Mouse (Mus musculus) mesoderm, embryonic 11.5 days (tissue): Measurements from ENCODE around the gene Endou.

Experiments used
- DNase-seq: peaks from one replicate; pipeline ENCODE4 v3.0.0-alpha.2; 2012; ENCODE audit warnings: low read depth, low spot score

Gene Endou

DNA sequence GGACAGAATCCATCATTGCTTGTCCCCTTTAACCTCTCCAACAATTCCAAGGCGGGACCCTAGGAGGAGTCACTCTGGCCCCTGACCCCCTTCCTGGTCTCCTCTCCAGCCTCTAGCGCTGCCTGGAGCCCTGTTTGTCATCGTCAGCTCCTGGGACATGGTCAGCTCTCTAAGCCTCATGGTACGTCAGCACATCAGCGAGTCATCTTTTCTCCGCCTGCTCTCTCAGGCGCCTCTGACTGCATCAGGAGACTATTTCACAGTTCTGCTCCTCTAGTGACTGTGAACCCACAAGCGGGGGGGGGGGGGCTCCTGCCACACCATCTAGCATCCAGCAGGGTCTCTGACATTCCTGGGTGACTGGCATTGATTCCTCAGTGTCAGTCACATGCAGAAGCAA, 24.2 kb upstream of the Endou start:
- DNase-seq = no peak

DNA sequence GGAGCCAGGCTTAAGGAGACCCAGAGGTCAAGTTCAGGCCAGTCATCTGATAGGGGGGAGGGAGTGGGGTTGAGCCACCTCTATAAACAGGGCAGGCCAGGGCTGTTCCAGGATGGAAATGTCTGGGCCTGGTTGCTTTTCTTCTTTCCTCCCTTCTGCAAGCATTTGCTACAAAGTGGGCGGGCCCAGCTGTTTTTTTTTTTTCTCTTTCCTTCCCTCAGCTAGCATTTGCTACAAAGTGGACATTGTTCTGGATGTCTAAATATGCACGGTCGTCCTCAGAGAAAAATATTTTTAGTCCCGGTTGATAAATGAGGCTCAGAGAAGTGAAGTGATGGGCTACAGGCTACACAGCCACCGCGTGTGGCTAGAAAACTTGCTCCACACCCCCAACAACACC, 23.3 kb upstream of the Endou start:
- no peak for DNase-seq

DNA sequence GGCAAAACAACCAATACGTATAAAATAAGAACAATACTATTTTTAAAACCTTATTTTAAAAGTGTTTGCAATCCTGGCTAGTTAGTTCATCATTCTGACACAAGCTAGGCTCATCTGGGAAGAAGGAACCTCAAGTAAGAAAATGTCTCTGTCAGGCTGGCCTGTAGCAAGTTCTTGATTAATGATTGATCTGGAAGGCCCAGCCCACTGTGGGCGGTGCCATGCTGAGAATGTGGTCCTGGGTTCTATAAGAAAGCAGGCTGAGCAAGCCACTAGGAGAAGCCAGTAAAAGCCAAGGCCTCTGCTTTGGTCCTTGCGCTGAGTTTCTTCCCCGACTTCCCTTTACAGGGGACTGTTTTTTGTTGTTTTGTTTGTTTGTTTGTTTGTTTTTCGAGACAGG, 21.4 kb upstream of the Endou start:
- no peak for DNase-seq

DNA sequence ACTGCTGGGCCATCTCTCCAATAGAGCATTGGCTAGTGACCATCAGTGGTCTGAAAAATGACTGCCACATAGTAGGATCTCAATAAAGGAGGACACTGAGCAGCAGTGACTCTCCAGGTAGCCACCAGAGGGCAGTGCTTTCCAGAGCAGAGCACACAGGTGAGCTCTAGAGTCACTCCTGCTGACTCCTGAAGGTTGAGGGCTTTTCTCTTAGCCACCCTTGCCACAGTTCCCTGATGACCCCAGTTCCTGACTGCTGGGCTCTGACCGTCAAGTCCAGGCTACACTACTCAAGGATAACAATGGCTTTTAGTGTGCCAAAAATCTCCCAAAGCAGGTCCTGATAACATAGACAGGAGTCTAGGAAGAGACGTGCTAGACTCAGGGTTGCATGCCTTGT, 20.5 kb upstream of the Endou start:
- DNase-seq = no peak

DNA sequence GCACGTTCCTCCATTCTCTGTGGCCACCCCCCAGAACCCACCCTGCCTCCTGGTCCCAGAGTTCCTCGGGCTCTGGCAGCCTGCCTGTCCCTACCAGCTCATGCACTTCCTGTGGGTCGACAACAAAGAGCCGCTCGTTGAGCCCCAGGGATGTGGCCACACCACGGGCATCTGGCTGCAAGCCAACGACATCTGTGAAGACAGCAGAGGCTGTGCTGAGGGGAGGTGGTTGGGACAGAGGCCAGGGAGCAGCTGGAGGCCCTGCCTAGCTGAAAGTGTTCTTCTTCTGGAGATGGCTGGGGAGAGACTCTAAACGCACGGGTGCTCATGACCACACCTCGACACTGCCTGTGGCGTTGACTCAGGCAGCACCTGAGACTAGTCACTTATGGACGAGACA, 19.6 kb upstream of the Endou start:
- DNase-seq = peak; percentile 60

DNA sequence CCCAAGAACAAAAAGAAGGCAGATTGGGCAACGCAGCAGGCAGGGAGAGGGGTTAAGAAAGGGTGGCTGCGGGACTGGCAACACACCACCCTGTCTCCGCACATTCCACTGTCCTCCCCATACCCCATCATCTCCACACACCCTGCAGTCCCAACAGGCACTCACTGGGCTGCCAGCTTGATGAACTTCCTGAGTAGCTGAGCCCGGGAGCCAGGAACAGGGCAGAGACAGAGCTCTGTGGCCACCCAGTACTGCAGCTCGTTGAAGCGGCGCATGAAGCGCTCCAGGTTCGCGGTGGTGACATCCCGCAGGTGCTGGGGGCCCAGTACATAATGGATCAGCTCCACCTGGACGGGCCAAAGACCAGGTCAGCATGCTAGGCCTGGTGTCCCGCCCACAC, 18.7 kb upstream of the Endou start:
- DNase-seq = no peak

DNA sequence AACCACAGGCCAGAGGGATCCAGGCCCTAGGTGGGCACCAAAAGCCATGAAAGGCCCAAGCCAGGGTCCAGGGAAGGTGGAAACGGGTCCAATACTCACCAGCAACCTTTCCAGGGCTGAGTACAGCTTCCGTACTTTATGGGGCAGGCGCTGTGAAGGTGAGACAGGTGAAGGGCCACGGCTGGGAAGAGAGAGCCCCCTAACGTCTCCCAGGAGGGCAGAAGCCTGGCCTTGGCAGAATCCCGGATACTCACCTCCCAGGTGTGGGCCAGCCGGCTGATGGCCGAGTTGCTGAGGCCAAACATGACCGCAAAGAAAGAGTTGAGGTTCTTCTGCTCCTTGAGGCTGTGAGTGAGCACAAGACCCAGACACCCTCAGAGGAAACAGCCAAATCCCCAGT, 18.3 kb upstream of the Endou start:
- no peak for DNase-seq

DNA sequence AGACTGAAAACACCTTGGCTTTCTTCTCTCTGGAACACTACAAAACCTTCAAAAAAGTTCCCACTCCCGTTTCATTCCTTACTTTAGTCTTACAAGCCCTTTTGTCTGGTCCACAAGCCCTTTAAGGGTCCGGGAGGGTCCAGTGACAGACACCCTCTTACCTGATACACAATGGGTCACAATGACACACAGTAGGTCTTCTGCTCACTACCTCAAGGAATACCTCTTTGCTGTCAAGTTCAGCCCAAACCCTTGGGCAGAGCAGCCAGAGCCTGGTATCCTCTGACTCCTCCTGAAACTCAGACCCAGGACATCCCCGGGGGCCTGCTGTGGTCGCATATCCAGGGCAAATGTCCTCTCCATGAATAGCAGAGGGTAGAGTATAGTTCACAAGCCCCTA, 17.8 kb upstream of the Endou start:
- no peak for DNase-seq

DNA sequence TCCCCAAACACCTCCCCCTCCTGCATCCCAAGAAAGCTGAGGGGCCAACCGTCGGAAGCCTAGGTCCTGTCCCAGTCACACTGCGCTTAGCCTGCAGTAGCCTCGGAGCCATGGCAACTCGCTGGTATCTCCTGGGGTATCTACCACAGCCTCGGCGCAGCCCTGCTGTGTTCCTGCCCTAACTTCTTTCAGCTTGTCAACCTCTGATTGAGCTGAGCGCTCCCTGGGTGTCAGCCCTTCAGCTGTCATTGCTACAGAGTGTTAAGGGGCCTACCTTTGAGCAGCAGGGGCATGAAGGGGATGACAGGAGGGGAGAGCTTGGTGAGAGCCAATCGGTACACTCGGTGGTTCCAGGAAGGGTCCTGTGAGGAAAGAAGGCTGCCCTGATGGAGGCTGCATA, 17.2 kb upstream of the Endou start:
- DNase-seq = no peak

DNA sequence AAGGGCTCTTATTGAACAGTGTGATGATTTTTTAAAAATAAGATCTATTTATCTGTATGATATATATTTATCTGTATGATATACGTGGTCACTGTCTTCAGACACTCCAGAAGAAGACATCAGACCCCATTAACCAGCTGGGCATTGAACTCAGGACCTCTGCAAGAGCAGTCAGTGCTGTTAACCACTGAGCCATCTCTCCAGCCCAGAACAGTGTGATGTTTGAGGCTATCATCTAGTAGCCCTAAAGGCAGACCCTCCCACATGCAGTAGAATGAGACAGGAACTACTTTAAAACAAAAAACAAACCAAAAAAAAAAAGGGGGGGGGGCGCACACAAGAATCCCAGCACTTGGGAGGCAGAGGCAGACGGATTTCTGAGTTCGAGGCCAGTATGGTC, 16.3 kb upstream of the Endou start:
- DNase-seq = no peak

DNA sequence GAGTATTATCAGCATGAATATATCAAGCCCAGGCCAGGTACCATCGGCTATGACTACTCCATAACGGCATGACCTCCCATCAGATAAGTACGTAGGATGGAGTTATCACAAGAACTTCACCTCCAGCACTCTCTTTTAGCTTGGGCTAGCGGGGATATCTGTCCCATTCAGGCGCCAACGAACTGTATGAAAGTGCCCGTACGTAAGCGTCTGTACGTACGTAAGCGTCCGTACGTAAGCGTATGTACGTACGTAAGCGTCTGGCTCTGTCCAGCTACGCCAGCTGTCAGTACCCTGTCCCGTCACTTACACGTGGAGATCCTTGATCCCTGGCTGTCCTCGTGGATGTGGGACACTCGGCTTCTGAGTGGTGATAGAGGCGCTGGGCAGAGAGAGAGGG, 15.6 kb upstream of the Endou start:
- no peak for DNase-seq

DNA sequence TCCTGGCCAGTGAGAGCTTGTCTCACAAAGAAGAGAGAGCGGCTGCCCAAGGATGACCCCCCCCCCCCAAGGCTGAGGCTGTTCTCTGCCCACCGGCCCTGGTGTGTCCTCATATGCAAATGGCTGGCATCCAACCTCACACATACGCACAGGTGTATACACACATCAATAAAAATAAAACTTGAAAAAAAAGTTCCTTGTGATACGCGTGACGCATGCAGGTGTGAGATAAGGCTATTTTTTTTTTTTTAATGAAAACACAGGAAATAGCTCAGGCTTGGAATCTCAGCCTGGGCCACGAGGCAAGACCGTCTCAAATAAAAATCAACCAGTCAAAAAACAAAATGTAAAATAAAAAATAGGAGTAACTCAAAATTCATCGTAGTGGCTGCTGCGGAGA, 15.1 kb upstream of the Endou start:
- no peak for DNase-seq

DNA sequence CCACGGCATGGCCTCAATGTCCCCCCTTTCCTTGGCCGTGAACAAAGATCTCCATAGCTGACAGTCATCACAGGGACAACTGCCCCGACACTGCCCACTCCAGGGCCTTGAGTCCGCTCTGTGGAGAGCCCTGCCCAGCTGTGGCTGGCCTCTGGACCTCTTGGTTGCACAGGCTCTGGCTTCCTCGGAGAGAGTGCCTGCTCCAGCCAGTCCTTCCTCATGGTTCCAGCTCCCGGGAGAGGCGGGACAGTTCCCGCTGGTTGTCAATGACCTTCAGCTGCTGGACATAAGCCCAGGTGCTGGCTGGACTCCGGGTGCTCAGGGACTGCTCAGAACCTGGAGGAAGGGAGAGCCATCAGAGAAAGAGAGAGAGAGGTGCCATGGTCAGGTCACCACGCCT, 14.2 kb upstream of the Endou start:
- no peak for DNase-seq

DNA sequence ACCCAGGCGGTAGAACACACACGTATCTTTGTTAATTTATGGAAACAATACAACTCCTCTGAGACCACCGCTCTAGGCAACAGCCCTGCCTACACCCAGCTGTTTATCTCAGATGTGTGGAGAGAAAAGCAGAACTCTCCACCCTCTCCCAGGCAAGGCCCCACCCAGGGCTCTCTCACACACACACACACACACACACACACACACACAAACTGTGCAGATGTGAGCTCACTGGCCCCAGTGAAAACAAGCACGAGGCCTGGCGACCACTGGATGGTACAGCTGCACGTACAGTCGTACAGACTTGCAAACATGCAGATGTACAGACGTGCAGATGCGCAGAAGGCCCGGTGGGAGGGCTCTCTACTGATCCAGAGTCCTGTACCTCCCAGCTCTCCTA, 13.8 kb upstream of the Endou start:
- DNase-seq = no peak

DNA sequence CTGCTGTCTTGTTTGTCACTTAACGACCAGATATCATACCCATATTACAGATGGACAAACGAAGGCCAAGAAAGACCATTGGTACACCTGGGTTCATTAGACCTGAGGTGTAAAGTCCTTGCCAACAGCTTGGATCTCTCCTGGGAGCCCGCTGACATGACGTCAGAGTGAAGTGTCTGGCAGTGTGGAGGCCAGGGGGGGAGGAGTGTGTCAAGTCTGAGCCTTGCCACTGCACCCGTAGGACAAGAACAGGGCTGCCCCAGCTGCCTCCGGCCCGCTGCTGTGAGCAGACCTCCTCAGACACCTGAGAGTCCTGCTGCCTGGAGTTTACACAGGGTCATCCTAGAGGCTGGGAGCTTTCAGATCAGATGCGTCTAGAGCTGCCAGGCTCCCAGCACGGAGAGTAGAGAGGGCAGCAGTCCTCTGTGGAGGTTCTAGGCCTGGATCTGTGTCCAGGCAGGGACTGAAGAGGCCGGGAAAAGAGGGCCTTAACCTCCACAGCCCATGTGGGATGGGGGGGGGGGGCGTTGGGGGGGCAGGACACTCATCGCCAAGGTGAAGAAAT, 12.9 kb upstream of the Endou start:
- DNase-seq = no peak

DNA sequence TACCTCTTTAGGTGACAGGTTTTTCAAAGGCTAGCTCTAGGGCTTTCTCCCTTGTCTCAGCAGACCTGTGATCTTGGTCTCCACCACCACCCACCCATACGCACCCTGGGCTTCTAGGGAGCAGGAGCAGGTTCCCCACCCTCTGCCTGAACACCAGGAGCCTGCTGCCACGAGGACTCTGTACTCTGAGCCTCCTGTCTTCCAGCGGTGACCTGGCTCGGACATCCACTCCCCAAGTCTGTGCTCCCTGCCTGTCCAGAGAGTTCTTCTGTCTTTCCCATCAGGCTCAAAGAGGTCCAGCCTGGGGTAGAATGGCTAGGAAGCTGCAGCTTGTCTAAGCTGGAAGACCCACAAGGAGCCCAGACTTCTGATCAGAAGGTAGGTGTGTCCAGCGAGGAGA, 12.1 kb upstream of the Endou start:
- no peak for DNase-seq

DNA sequence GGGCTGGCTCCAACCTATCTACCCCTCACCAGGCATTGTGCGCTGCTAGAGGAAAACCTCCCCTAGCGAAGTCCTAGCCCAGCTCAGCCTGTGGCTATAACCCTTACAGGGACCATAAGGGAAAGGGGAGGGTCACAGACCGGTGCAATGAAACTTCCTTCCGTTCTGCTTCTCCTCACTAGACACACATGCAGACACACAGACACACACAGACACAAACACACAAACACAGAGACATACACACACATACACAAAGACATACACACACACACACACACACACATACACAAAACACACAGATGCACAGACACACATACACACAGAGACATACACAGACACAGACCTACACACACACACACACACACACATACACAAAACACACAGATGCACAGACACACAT, 11.5 kb upstream of the Endou start:
- no peak for DNase-seq

DNA sequence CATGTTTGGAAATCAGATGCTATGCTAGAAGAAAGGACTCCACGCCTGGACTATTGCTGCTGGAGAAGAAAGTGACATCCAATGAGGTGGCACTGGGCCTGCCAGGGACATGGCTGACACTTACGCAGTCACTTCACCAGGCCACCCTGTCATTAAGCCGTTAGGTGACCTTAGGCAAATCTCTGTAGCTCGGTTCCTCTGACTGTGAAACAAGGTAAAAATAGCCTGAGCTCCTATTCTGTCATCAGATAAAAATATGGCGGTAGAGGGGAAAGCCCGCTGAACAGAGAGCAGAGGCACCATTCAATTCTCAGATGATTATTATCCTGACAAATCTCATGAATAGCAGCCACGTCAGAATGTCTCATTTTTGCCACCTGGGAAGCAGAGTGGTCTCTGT, 10.9 kb upstream of the Endou start:
- DNase-seq = no peak

DNA sequence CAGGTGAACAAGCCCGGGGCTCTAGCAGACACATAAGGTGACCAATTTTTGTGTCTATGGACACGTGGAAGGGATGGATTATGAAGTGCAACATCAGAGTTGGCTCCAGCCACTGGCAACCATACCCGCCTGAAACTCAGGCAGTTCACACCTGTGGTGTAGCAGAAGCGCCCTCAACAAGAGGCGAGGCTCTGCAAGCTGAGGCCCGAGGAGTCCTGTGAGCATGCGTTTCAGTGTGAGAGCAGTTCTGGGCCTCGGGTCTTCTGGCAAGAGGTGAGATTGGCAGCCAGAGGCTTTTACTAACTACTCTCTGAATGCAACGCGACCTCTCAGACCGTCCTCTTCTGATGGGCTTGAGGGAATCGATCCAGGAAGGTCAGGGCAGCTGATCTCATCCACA, 10.5 kb upstream of the Endou start:
- DNase-seq = no peak

DNA sequence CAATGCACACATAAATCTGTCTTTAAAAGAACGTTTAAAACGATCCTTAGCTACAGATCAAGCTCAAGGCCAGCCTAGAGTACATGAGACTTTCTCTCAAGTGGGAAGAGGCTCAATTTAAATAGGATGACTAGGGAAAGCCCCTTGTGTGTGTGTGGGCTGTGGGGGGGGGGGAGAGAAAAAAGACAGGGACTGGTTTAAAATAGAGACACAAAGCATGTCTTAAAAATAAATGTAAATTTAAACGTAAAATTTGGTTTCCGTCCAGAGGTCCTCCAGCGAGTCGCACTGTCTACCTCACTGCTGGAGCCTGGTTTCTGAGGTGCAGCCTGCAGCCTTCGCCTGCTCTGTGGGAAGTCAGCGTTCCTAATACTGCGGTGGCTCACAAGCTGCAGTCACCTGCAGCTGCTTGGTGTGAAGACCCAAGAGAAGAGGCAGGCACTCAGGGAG, 9.2 kb upstream of the Endou start:
- DNase-seq = no peak

DNA sequence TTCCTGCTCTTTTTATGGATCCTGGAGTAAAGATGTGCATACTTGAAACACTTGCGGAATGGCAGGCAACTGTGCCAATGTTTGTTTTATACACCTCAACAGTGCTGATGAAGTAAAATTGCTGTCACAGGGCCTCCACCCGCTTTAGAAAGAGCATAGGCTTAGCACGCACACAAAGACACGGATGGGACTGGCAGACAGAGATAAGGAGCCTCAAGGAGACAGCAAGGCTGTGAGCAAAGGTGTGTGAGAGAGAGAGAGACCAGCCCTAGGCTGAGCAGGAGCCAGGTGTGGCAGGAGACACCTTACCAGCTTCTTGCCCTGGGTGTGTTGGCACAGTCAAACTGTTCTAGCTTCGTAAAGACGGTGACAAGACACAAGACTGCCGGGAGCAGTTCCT, 7.8 kb upstream of the Endou start:
- no peak for DNase-seq

DNA sequence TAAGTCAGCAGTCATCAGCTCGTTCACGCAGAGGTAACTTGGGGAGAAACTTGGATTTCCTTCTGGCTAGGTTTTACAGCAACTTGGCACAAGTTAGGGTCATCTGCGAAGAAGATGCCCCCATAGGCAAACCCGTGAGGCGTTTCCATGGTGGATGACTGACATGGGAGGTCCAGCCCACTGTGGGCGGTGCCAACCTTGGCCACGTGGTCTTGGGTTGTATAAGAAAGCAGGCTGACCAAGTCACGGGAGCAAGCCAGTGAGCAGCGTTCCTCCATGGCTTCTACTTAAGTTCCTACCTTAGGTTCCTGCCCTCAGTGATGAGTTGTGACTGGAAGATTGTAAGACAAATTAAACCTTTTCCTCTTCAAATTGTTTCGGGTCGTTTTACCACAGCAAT, 849 bp upstream of the Endou start:
- DNase-seq = no peak

DNA sequence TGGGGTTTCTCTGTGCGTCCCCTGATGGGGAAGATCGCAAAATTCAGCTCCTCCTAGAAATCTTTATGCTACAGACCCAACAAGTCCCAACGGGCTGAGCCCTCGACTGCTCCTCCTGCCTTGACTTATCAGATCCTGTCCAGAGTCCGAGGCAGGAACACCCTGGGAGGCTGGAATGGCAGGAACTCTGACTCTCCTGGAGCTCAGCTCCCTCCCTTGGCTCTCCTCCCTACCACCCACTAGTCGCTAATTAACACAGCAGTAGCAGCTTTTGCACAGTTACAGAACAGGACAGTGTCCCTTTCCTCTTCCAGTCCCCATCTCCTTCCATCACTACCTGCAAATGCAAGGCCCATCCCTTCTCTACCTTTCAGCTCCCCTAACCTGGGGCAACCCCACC, 774 bp downstream of the Endou start:
- DNase-seq = no peak

DNA sequence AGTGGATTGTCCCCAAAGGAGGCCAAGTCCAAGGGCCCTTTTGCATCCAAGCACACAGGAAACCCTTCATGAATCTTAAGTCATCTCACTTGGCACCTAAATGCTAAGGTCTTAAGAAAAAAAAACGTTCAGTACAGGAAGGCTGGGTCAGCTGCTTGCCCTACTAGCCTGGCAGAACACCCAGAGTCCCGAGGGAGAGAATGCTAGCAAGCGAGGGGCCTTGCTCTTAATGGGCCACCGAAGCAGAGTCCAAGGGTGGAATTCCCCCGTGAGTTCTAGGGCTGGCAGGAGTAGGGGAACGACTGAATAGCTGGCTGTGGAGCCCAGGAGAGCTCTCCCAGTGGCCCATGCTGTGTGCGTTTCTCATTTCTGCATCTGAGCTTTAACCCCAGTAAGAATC, 2.3 kb downstream of the Endou start:
- no peak for DNase-seq

DNA sequence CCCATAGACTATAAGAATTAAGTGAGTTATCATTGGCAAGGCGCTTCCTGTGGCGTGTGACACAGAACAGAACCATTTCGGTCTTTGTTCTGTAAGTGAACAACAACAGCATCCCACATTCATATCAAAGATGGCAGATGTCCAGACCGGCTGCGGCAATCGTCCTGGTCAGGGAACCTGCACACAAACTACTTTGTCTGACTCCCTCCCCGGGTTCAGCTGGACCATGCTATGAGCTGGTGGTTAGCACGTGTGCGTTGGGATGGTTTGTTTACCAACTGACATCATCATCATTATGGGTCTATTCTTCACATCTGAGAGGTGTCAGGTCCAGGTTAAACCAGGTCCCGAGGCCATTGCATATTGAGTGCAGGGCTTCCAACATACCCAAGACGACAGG, 2.7 kb downstream of the Endou start:
- DNase-seq = no peak
